Mouse (Mus musculus) gastrocnemius, postnatal 4 days (tissue): ENCODE measurements at regions not wholly inside any gene's neighbourhood (a gene's known extent, or its start where the extent isn't known, plus 50 kb on each side); places are given as distances from the start of the nearest gene placed in this dataset.
A peak's percentile ranks its signal among the peaks of the same experiment; 100 is the strongest.

ENCODE experiments used
- DNase-seq, 2 experiments: peaks; one replicate each; pipeline ENCODE4 v3.0.0; 2021 to 2022; ENCODE audit warnings: low spot score in 2 of 2, mixed read lengths in 2 of 2

GRCm38 (mm10) chr19:21913005-21913670 lies 135.0 kb downstream of the Cemip2 start:
- peak in 1 of 2 experiments; percentile 21 for DNase-seq

- no peak for DNase-seq
These were observed 135.8 kb downstream of the Cemip2 start for GRCm38 (mm10) chr19:21913748-21914611.

- no peak for DNase-seq
These were observed 136.5 kb downstream of the Cemip2 start for GRCm38 (mm10) chr19:21914658-21915057.

GRCm38 (mm10) chr19:21918113-21918512 lies 140.0 kb downstream of the Cemip2 start:
- DNase-seq = no peak

GRCm38 (mm10) chr19:21919074-21919473 lies 140.9 kb downstream of the Cemip2 start:
- DNase-seq = no peak

- DNase-seq = no peak
These were observed 162.0 kb downstream of the Cemip2 start for GRCm38 (mm10) chr19:21940114-21940513.

- no peak for DNase-seq
These were observed 163.6 kb downstream of the Cemip2 start for GRCm38 (mm10) chr19:21941720-21942119.

GRCm38 (mm10) chr19:21942286-21942685 lies 164.1 kb downstream of the Cemip2 start:
- DNase-seq = no peak

GRCm38 (mm10) chr19:21943407-21943806 lies 165.3 kb downstream of the Cemip2 start:
- peak in 1 of 2 experiments; percentile 31 for DNase-seq

GRCm38 (mm10) chr19:21946262-21946922 lies 168.2 kb downstream of the Cemip2 start:
- DNase-seq = no peak

- DNase-seq = no peak
These were observed 169.9 kb downstream of the Cemip2 start for GRCm38 (mm10) chr19:21948030-21948429.

GRCm38 (mm10) chr19:21962635-21963034 lies 176.2 kb upstream of the Trpm3 start:
- no peak for DNase-seq

- DNase-seq = no peak
These were observed 149.0 kb upstream of the Trpm3 start for GRCm38 (mm10) chr19:21989857-21990256.

GRCm38 (mm10) chr19:21990970-21991369 lies 147.9 kb upstream of the Trpm3 start:
- peak; percentile 19 to 67 for DNase-seq

GRCm38 (mm10) chr19:21991413-21991812 lies 147.4 kb upstream of the Trpm3 start:
- DNase-seq = no peak

- no peak for DNase-seq
These were observed 139.2 kb upstream of the Trpm3 start for GRCm38 (mm10) chr19:21999621-22000020.

- DNase-seq = no peak
These were observed 130.6 kb upstream of the Trpm3 start for GRCm38 (mm10) chr19:22008053-22008935.

GRCm38 (mm10) chr19:22010239-22010638 lies 128.6 kb upstream of the Trpm3 start:
- DNase-seq = no peak

GRCm38 (mm10) chr19:22015854-22016610 lies 122.8 kb upstream of the Trpm3 start:
- DNase-seq = no peak

GRCm38 (mm10) chr19:22017425-22017824 lies 121.4 kb upstream of the Trpm3 start:
- no peak for DNase-seq
